Mouse (Mus musculus) spleen, adult 10 weeks (tissue): ENCODE data around the gene Kdm2a. TPM values are rescaled to one million over a fixed set of nuclear protein-coding genes. Genes with fewer than 3 reads are reported as not detected.

ENCODE experiments used
- polyA plus RNA-seq: library from polyadenylated mRNA; stranded (reverse); fragments of 350-450 nt; fragmentation: Illumina TruSeq; extraction: RNeasy Lipid Tissue Mini Kit (QIAGEN cat#74804); gene quantifications from one replicate; pipeline ENCODE4 v1.2.3, GENCODE M21; 2015; ENCODE audit warnings: low replicate concordance; ENCODE audit not compliant: insufficient read depth

Kdm2a gene
- 145 TPM for polyA plus RNA-seq

GRCm38 (mm10) chr19:4397798-4398629 lies at the start of gene Kdm2a:
Gene Kdm2a (minus strand): TSS chr19:4398285.

GRCm38 (mm10) chr19:4439161-4439801 lies 41.2 kb upstream of the Kdm2a start, which contains the start of gene Rhod:
Gene Rhod (minus strand): TSS chr19:4439432.

GRCm38 (mm10) chr19:4306190-4306577 lies 91.9 kb downstream of the Kdm2a start, which contains the start of gene Grk2:
Gene Grk2 (minus strand): TSS chr19:4306222.

GRCm38 (mm10) chr19:4282898-4283553 lies 115.1 kb downstream of the Kdm2a start, which contains the start of gene Ankrd13d:
Gene Ankrd13d (minus strand): TSS chr19:4283137.

GRCm38 (mm10) chr19:4268566-4269361 lies 129.3 kb downstream of the Kdm2a start, which contains the start of gene Ssh3:
Gene Ssh3 (minus strand): TSS chr19:4269180.

Other genes with a start within 250 kb of the Kdm2a start
- 285 TPM for gene Coro1b, start 249.7 kb downstream of the Kdm2a start, polyA plus RNA-seq
- gene Ptprcap, start 244.7 kb downstream of the Kdm2a start, polyA plus RNA-seq: 73.4 TPM
- gene Rps6kb2, start 234.9 kb downstream of the Kdm2a start, polyA plus RNA-seq: 27.8 TPM
- gene Carns1, start 222.8 kb downstream of the Kdm2a start, polyA plus RNA-seq: 35.2 TPM
- gene Tbc1d10c, start 207.0 kb downstream of the Kdm2a start, polyA plus RNA-seq: 187 TPM
- gene Ppp1ca, start 206.2 kb downstream of the Kdm2a start, polyA plus RNA-seq: 364 TPM
- gene Rad9a, start 196.6 kb downstream of the Kdm2a start, polyA plus RNA-seq: 41.7 TPM
- 57.2 TPM for gene Clcf1, start 184.0 kb downstream of the Kdm2a start, polyA plus RNA-seq
- not detected for gene AC109138.7, start 183.9 kb downstream of the Kdm2a start, polyA plus RNA-seq
- gene Pold4, start 166.4 kb downstream of the Kdm2a start, polyA plus RNA-seq: 91.3 TPM
- gene Ssh3, start 129.1 kb downstream of the Kdm2a start, polyA plus RNA-seq: 18.0 TPM
- gene Ankrd13d, start 115.1 kb downstream of the Kdm2a start, polyA plus RNA-seq: 3.6 TPM
- gene Grk2, start 92.1 kb downstream of the Kdm2a start, polyA plus RNA-seq: 285 TPM
- gene Rhod, start 41.1 kb upstream of the Kdm2a start, polyA plus RNA-seq: 4.1 TPM
- gene Syt12, start 79.2 kb upstream of the Kdm2a start, polyA plus RNA-seq: 0.76 TPM
- gene 2010003K11Rik, start 100.3 kb upstream of the Kdm2a start, polyA plus RNA-seq: not detected
- gene Pcx, start 112.2 kb upstream of the Kdm2a start, polyA plus RNA-seq: 0.91 TPM
- gene Lrfn4, start 217.4 kb upstream of the Kdm2a start, polyA plus RNA-seq: 0.07 TPM
- 27.0 TPM for gene Rce1, start 227.4 kb upstream of the Kdm2a start, polyA plus RNA-seq